Mouse (Mus musculus): ENCODE measurements around the gene Vcan. TPM values are rescaled to one million over a fixed set of nuclear protein-coding genes. Genes with fewer than 3 reads are reported as not detected.

Vcan gene
- polyA plus RNA-seq, 1 experiment from 2014 or later, result 36.5 TPM

DNA sequence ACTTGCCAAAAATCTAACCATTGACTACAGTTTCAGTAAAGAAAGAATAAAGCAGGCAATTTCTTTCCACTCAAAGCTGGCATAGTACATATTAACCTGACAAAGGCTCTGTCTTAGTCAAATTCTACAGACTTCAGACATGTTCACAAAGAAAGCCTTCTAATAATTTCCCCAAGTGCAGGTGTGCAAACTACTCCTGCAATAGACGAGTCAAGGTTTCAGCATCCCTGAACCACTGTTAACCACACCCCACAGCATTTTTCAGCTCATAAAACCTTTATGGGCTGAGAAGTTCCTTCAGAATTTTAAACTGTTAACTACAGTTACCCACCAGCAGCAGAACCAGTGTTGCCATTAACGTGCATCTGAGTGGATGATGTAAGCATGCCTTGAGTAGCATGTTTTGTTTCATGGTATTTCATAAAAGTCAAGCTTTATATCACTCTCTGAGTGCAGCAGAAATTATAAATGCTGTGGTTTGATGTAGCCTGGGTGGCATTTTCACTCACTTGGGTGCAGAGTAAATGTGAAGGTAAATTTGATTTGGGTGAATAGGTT lies 42.2 kb downstream of the Vcan start:
- 87% methylated on average over 2 of the region's 2 CpGs for WGBS
- Histone ChIP-seq H3K4me2 (ENCODE audit: low read depth, low read length) (no peak overlapping the region), H3K9ac (ENCODE audit: low read length) (no peak overlapping the region), H3K4me3 (ENCODE audit: low read length) (no peak overlapping the region), H3K9me3 (replicated peaks; ENCODE audit: control insufficient read depth, low read length) (peaks cover 3% of the 10 kb centered on the region), H3K36me3 (ENCODE audit: control insufficient read depth, insufficient read depth) (peaks cover 40% of the 10 kb centered on the region), H3K4me1 (ENCODE audit: control insufficient read depth, insufficient read depth, low read length) (no peaks in the 10 kb centered on the region), H3K27ac (ENCODE audit: low read length) (no peak overlapping the region), H3K27me3 (ENCODE audit: control insufficient read depth, insufficient read depth, low read length) (no peaks in the 10 kb centered on the region)
- ATAC-seq (replicated peaks; ENCODE audit: extremely low read depth, insufficient read depth, low FRiP score), result no peak

DNA sequence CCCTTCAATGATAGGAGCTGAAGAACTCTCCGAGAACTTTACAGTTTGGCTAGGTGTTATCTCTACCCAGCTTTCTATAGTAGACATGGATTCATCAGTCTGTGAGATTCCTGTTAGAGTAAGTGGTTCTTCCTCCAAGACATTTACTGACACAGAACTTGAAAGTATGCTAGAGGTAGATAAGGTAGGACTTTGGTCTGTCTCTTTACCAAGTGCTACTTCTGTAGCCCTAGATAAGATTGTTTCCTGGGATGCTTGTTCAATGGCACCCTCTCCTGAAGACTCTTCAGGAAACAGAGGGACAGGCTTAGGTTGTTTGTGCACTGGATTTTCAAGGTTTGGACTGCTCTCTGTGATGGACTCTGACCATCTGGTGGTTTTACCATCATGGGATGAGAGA lies 49.7 kb downstream of the Vcan start:
- ATAC-seq (replicated peaks; ENCODE audit: extremely low read depth, insufficient read depth, low FRiP score), result no peak
- Histone ChIP-seq H3K9me3 (replicated peaks; ENCODE audit: control insufficient read depth, low read length) (no peaks in the 10 kb centered on the region), H3K4me2 (ENCODE audit: low read depth, low read length) (no peak overlapping the region), H3K27me3 (ENCODE audit: control insufficient read depth, insufficient read depth, low read length) (no peaks in the 10 kb centered on the region), H3K9ac (ENCODE audit: low read length) (no peak overlapping the region), H3K4me3 (ENCODE audit: low read length) (no peak overlapping the region), H3K27ac (ENCODE audit: low read length) (no peak overlapping the region), H3K36me3 (ENCODE audit: control insufficient read depth, insufficient read depth) (peaks cover 31% of the 10 kb centered on the region), H3K4me1 (ENCODE audit: control insufficient read depth, insufficient read depth, low read length) (no peaks in the 10 kb centered on the region)
- 82% methylated on average over 1 of the region's 1 CpGs for WGBS

DNA sequence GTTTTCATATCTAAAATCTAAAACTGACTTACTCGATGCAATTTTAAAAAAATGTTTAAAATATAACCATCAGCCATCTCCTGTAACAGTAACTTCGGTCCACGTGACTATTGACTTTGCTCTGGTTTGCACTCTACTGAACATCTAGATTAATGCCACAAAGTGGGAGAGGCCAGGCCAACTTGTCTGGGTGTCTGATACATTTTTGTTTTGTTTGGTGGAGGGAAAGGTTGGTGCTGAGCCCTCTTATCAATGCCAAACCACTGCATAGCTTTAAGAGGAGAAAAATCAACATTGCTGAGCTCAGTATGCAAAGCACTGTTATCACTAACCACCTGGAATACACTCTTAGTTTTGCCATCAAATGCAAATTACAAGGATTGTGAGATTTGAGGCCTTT lies 58.8 kb downstream of the Vcan start:
- ATAC-seq (replicated peaks; ENCODE audit: extremely low read depth, insufficient read depth, low FRiP score), result no peak
- Histone ChIP-seq H3K27ac (ENCODE audit: low read length) (no peak overlapping the region), H3K27me3 (ENCODE audit: control insufficient read depth, insufficient read depth, low read length) (no peaks in the 10 kb centered on the region), H3K4me3 (ENCODE audit: low read length) (no peak overlapping the region), H3K9me3 (replicated peaks; ENCODE audit: control insufficient read depth, low read length) (no peaks in the 10 kb centered on the region), H3K9ac (ENCODE audit: low read length) (no peak overlapping the region), H3K4me1 (ENCODE audit: control insufficient read depth, insufficient read depth, low read length) (no peaks in the 10 kb centered on the region), H3K4me2 (ENCODE audit: low read depth, low read length) (no peak overlapping the region), H3K36me3 (ENCODE audit: control insufficient read depth, insufficient read depth) (peaks cover 21% of the 10 kb centered on the region)
- 89% methylated on average over 3 of the region's 3 CpGs for WGBS

DNA sequence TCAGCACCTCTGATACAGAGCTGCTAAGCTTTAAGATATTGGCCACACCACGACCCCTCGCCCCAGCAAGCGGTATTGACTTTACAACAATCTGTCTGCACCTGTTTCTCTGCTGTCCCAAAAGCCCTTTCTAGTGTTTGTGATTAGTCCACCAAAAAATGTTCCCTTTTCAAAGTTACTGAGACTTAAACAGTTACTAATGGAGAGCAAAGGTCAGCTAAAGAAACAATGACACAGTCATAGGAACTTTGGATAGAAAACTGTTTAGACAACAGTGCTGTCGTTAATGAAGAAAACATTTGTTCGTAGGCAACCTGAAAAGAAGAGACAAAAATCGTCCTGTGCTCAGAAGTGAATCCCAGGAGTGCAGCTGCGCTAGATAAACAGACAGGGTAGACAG lies 60.1 kb downstream of the Vcan start:
- no peaks in the 10 kb centered on the region for H3K4me1 ChIP-seq (ENCODE audit: control insufficient read depth, insufficient read depth, low read length)
- no peak overlapping the region for H3K9ac ChIP-seq (ENCODE audit: low read length)
- no peak overlapping the region for H3K4me3 ChIP-seq (ENCODE audit: low read length)
- no peak for ATAC-seq (replicated peaks; ENCODE audit: extremely low read depth, insufficient read depth, low FRiP score)
- H3K27ac ChIP-seq (ENCODE audit: low read length), result no peak overlapping the region
- H3K27me3 ChIP-seq (ENCODE audit: control insufficient read depth, insufficient read depth, low read length), result no peaks in the 10 kb centered on the region
- H3K36me3 ChIP-seq (ENCODE audit: control insufficient read depth, insufficient read depth), result peaks cover 23% of the 10 kb centered on the region
- WGBS, result 74% methylated on average over 7 of the region's 7 CpGs
- no peak overlapping the region for H3K4me2 ChIP-seq (ENCODE audit: low read depth, low read length)
- H3K9me3 ChIP-seq (replicated peaks; ENCODE audit: control insufficient read depth, low read length), result no peaks in the 10 kb centered on the region

DNA sequence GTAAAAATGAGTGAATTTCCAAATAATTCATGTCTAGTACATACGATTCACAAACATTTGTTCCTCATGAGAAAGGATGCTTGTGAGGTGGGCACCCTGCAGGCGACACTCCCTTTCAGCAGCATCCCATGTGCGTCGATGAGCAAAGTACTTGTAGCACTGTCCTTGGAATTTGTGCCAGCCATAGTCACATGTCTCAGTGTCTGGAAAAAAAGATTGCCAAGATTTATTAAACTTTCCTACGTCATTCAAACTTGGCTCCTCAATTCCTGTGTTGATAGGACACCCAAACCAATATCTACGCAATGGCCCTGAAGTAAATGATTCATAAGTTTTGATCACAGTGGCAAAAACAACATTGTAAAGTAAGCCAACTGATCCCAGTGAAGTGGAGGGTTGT lies 62.6 kb downstream of the Vcan start:
- WGBS, result 84% methylated on average over 6 of the region's 6 CpGs
- Histone ChIP-seq H3K4me3 (ENCODE audit: low read length) (no peak overlapping the region), H3K36me3 (ENCODE audit: control insufficient read depth, insufficient read depth) (peaks cover 26% of the 10 kb centered on the region), H3K4me2 (ENCODE audit: low read depth, low read length) (no peak overlapping the region), H3K27me3 (ENCODE audit: control insufficient read depth, insufficient read depth, low read length) (no peaks in the 10 kb centered on the region), H3K9ac (ENCODE audit: low read length) (no peak overlapping the region), H3K27ac (ENCODE audit: low read length) (no peak overlapping the region), H3K9me3 (replicated peaks; ENCODE audit: control insufficient read depth, low read length) (no peaks in the 10 kb centered on the region), H3K4me1 (ENCODE audit: control insufficient read depth, insufficient read depth, low read length) (no peaks in the 10 kb centered on the region)
- no peak for ATAC-seq (replicated peaks; ENCODE audit: extremely low read depth, insufficient read depth, low FRiP score)

DNA sequence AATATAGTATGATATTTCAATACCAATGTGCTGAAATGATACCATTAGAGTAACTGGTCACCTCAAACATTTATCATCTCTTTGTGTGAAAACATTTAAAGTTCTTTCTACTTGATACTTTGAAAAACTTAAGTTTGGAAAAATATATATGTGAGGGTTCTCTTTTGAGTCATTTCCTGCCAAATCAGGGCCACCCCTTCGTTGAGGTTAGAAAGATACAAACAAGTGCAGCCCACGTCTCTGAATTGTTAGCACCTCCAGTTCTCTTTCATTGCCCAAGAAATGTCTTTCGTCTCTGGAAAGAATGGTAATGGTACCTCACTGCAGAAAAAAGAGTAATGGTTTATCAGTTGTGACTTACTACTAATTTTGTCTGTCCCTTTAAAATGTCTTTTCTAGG lies 71.8 kb downstream of the Vcan start:
- H3K4me2 ChIP-seq (ENCODE audit: low read depth, low read length), result no peak overlapping the region
- no peak for ATAC-seq (replicated peaks; ENCODE audit: extremely low read depth, insufficient read depth, low FRiP score)
- 75% methylated on average over 3 of the region's 3 CpGs for WGBS
- H3K4me1 ChIP-seq (ENCODE audit: control insufficient read depth, insufficient read depth, low read length), result peaks cover 2% of the 10 kb centered on the region; the same call in 1 of the 2 replicates
- no peak overlapping the region for H3K27ac ChIP-seq (ENCODE audit: low read length)
- peaks cover 12% of the 10 kb centered on the region; the same call in 1 of the 2 replicates for H3K36me3 ChIP-seq (ENCODE audit: control insufficient read depth, insufficient read depth)
- no peaks in the 10 kb centered on the region for H3K27me3 ChIP-seq (ENCODE audit: control insufficient read depth, insufficient read depth, low read length)
- no peaks in the 10 kb centered on the region for H3K9me3 ChIP-seq (replicated peaks; ENCODE audit: control insufficient read depth, low read length)
- no peak overlapping the region for H3K4me3 ChIP-seq (ENCODE audit: low read length)
- H3K9ac ChIP-seq (ENCODE audit: low read length), result no peak overlapping the region

DNA sequence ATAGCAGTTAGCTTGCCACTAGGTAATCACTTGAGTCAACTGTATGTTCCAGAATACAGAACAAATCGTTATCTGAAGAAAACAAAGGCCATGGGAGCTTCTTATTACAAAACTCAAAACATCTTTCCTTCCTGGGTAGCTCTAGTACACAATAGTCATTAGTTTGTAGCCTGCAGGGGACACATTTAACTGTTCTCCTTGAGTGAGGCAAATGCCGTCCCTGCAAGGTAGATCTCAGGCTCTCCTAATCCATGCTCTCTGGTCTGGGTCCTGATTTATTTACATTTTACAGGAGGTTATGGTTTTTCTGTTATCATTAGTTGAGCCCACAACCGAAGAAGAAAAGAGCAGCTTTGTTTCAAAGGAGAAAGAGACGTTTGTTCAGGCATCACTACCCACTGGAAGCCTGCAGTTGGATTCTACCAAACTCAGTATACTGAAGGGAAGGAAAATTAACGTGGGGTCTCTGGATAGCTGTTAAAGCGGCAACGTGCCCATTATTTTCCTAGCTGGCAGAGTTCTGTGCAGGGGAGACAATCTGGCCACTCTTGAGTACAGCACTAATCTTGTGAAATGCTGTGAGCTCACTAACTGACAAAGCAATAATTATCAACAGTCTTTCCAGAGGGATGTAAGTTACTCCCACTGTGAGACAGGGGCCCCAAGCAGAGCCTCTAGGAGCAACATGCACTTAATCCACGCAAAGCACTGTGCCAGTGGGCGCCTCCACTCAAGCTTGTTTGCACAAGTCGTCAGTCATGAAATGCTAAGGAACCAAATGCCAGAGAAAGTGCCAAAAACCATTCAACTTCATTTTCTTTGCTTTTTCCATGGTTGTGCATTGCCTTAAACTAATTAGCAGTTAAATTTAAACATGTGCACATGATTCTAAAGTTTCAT lies 73.1 kb downstream of the Vcan start:
- H3K36me3 ChIP-seq (ENCODE audit: control insufficient read depth, insufficient read depth), result peaks cover 10% of the 10 kb centered on the region; the same call in 1 of the 2 replicates
- peaks cover 2% of the 10 kb centered on the region; the same call in 1 of the 2 replicates for H3K4me1 ChIP-seq (ENCODE audit: control insufficient read depth, insufficient read depth, low read length)
- no peak overlapping the region for H3K27ac ChIP-seq (ENCODE audit: low read length)
- no peak for ATAC-seq (replicated peaks; ENCODE audit: extremely low read depth, insufficient read depth, low FRiP score)
- no peak overlapping the region for H3K4me2 ChIP-seq (ENCODE audit: low read depth, low read length)
- H3K9ac ChIP-seq (ENCODE audit: low read length), result no peak overlapping the region
- WGBS, result 57% methylated on average over 10 of the region's 10 CpGs
- no peak overlapping the region for H3K4me3 ChIP-seq (ENCODE audit: low read length)
- no peaks in the 10 kb centered on the region for H3K9me3 ChIP-seq (replicated peaks; ENCODE audit: control insufficient read depth, low read length)
- H3K27me3 ChIP-seq (ENCODE audit: control insufficient read depth, insufficient read depth, low read length), result no peaks in the 10 kb centered on the region

DNA sequence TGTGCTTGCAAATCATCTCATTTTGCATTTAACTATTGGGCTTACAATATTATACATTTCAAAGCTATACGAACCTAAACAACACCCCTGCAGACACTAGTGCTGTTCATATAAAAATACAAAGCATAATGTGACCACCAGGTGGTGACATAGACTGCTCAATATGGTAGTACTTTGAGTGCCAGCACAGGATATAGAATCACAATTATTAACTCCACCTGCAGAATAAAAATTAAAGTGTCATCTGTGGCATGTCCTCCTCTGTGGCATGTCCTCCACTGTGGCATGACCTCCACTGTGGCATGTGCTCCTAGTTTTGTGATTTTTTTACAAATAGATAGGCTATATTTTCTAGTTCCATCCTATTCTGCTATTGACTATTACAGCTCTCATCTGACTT lies 74.2 kb downstream of the Vcan start:
- Histone ChIP-seq H3K4me3 (ENCODE audit: low read length) (no peak overlapping the region), H3K9ac (ENCODE audit: low read length) (no peak overlapping the region), H3K9me3 (replicated peaks; ENCODE audit: control insufficient read depth, low read length) (no peaks in the 10 kb centered on the region), H3K27ac (ENCODE audit: low read length) (no peak overlapping the region), H3K4me2 (ENCODE audit: low read depth, low read length) (no peak overlapping the region), H3K36me3 (ENCODE audit: control insufficient read depth, insufficient read depth) (peaks cover 10% of the 10 kb centered on the region; the same call in 1 of the 2 replicates), H3K27me3 (ENCODE audit: control insufficient read depth, insufficient read depth, low read length) (no peaks in the 10 kb centered on the region), H3K4me1 (ENCODE audit: control insufficient read depth, insufficient read depth, low read length) (peaks cover 2% of the 10 kb centered on the region; the same call in 1 of the 2 replicates)
- 87% methylated on average over 1 of the region's 1 CpGs for WGBS
- ATAC-seq (replicated peaks; ENCODE audit: extremely low read depth, insufficient read depth, low FRiP score), result no peak

DNA sequence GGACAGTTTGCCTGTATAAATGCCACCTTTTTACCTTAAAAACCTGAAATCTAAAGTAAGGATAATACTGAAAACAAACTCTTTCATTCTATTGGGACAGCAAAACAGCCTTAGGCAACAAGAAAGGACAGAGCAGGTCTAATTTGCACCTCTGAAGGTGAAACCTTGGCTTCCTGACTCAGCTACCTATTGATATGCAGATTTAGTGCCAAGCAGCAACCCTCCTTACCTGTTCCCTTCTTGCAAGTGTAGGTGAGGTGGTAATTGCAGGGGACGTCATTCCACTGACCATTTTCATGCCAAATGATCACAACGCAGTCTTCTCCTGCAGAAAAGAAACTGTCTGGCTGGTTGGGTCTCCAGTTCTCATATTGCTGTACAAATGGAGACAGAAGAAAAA lies 80.6 kb downstream of the Vcan start:
- Histone ChIP-seq H3K4me1 (ENCODE audit: control insufficient read depth, insufficient read depth, low read length) (no peaks in the 10 kb centered on the region), H3K27me3 (ENCODE audit: control insufficient read depth, insufficient read depth, low read length) (no peaks in the 10 kb centered on the region), H3K36me3 (ENCODE audit: control insufficient read depth, insufficient read depth) (peaks cover 14% of the 10 kb centered on the region; the same call in 1 of the 2 replicates), H3K4me2 (ENCODE audit: low read depth, low read length) (no peak overlapping the region), H3K9ac (ENCODE audit: low read length) (no peak overlapping the region), H3K4me3 (ENCODE audit: low read length) (no peak overlapping the region), H3K9me3 (replicated peaks; ENCODE audit: control insufficient read depth, low read length) (no peaks in the 10 kb centered on the region), H3K27ac (ENCODE audit: low read length) (no peak overlapping the region)
- ATAC-seq (replicated peaks; ENCODE audit: extremely low read depth, insufficient read depth, low FRiP score), result no peak
- 66% methylated on average over 2 of the region's 2 CpGs for WGBS

Data from heart, embryonic 16.5 days (tissue).